Mouse (Mus musculus): ENCODE data around the gene Ropn1l. TPM values are rescaled to one million over a fixed set of nuclear protein-coding genes. Genes with fewer than 3 reads are reported as not detected.

Ropn1l gene
- polyA plus RNA-seq, 1 experiment from 2014 or later = 3.3 TPM

- peaks cover 9% of the 10 kb centered on the region; the same call in 1 of the 2 replicates for H3K4me1 ChIP-seq (ENCODE audit: control insufficient read depth, insufficient read depth, low read length)
- H3K36me3 ChIP-seq (ENCODE audit: control insufficient read depth, insufficient read depth, low read length) = no peaks in the 10 kb centered on the region
- no peak overlapping the region for H3K4me3 ChIP-seq (ENCODE audit: low read depth, low read length)
- H3K9me3 ChIP-seq (replicated peaks; ENCODE audit: control insufficient read depth, low read length) = no peaks in the 10 kb centered on the region
- H3K9ac ChIP-seq (ENCODE audit: low read depth, low read length) = no peak overlapping the region
- H3K27me3 ChIP-seq (ENCODE audit: control insufficient read depth, insufficient read depth, low read length) = no peaks in the 10 kb centered on the region
- peak; percentile 62; the same call in 1 of the 2 replicates for ATAC-seq (replicated peaks; ENCODE audit: insufficient number of reproducible peaks, low FRiP score, low TSS enrichment)
- WGBS (ENCODE audit: insufficient replicate concordance) = 19% methylated on average over 7 of the region's 7 CpGs
- H3K4me2 ChIP-seq = peak overlapping the region; percentile 47
- H3K27ac ChIP-seq (ENCODE audit: low read depth, low read length) = peak overlapping the region; percentile 80
Observed at GRCm38 (mm10) chr15:31422649-31423369, 30.7 kb downstream of the Ropn1l start.

DNA sequence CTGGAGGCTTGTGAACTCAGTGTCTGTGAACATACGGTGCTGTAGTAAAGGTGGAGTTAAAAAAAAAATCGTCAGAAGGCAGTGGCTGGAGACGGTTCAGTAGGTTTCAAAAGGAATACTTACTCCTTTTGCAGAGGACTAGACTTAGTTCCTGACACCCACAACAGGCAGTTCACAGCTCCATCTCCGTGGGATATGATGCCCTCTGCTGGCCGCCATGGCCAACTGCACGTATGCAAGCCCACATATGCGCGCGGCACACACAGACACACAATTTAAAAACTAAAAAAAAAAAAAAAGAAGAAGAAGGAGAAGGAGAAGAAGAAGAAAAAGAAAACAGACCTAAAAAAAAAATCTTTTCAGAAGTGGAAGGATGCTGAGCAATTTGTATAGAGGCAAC is 34.5 kb downstream of the Ropn1l start:
- ATAC-seq (replicated peaks; ENCODE audit: insufficient number of reproducible peaks, low FRiP score, low TSS enrichment) = no peak
- 30% methylated on average over 9 of the region's 9 CpGs for WGBS (ENCODE audit: insufficient replicate concordance)
- H3K4me2 ChIP-seq = no peak overlapping the region

GRCm38 (mm10) chr15:31418686-31419024 is 34.9 kb downstream of the Ropn1l start:
- WGBS (ENCODE audit: insufficient replicate concordance) = 10% methylated on average over 7 of the region's 7 CpGs
- Histone ChIP-seq H3K27ac (ENCODE audit: low read depth, low read length) (no peak overlapping the region), H3K36me3 (ENCODE audit: control insufficient read depth, insufficient read depth, low read length) (no peaks in the 10 kb centered on the region), H3K4me2 (peak overlapping the region; percentile 48), H3K9ac (ENCODE audit: low read depth, low read length) (no peak overlapping the region), H3K9me3 (replicated peaks; ENCODE audit: control insufficient read depth, low read length) (no peaks in the 10 kb centered on the region), H3K27me3 (ENCODE audit: control insufficient read depth, insufficient read depth, low read length) (no peaks in the 10 kb centered on the region), H3K4me1 (ENCODE audit: control insufficient read depth, insufficient read depth, low read length) (peaks cover 9% of the 10 kb centered on the region; the same call in 1 of the 2 replicates), H3K4me3 (ENCODE audit: low read depth, low read length) (no peak overlapping the region)
- ATAC-seq (replicated peaks; ENCODE audit: insufficient number of reproducible peaks, low FRiP score, low TSS enrichment) = no peak

More for the DNA sequence above, 34.5 kb downstream of the Ropn1l start:
- H3K4me1 ChIP-seq (ENCODE audit: control insufficient read depth, insufficient read depth, low read length) = peaks cover 9% of the 10 kb centered on the region; the same call in 1 of the 2 replicates
- no peaks in the 10 kb centered on the region for H3K27me3 ChIP-seq (ENCODE audit: control insufficient read depth, insufficient read depth, low read length)
- H3K4me3 ChIP-seq (ENCODE audit: low read depth, low read length) = no peak overlapping the region
- H3K9ac ChIP-seq (ENCODE audit: low read depth, low read length) = no peak overlapping the region
- H3K36me3 ChIP-seq (ENCODE audit: control insufficient read depth, insufficient read depth, low read length) = no peaks in the 10 kb centered on the region
- H3K9me3 ChIP-seq (replicated peaks; ENCODE audit: control insufficient read depth, low read length) = no peaks in the 10 kb centered on the region
- H3K27ac ChIP-seq (ENCODE audit: low read depth, low read length) = no peak overlapping the region

DNA sequence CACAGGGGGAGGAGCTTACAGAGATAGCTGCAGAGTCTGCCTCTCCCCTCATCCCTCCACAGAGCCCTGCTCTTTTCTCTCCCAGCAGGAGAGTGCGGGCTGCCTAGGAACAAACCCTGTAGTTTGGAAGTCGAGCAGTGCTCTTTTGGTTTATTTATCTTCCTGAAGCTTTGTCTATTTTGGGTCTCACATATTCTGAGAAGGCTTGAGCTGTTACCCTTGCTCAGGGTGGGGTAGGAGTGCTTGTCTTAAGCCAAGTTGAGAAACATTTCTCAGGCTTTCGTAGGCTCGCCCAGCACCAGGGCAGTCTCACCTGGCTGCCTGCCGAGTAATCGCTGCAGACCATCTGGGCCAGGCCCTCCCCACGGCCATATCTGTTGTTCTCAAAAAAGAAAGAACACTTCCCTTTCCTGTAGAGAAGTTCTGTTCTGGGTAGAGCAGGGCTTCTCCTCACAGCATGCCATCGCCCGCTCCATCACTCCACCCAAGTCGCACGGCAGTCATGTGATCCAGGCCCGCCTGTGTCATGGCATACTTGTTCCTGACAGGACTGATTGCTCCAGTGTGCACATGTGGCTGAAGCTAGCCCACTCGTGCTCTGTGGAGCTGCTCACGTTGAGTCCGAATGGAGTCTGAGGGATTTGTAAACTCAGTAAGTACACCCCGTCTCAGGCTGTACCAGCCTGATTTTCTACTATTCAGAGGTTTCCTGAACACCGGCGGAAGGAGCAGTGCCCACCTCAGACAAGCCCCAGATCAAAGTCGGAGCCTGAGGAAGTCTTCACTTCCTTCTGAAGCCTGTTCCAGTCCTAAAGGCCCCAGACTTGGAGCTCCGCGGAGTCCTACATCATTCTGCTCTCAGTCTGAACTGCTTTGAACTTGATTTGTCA is 35.5 kb downstream of the Ropn1l start:
- peak; percentile 55; the same call in 1 of the 2 replicates for ATAC-seq (replicated peaks; ENCODE audit: insufficient number of reproducible peaks, low FRiP score, low TSS enrichment)
- Histone ChIP-seq H3K27ac (ENCODE audit: low read depth, low read length) (no peak overlapping the region), H3K27me3 (ENCODE audit: control insufficient read depth, insufficient read depth, low read length) (no peaks in the 10 kb centered on the region), H3K9ac (ENCODE audit: low read depth, low read length) (peak overlapping the region; percentile 28; the same call in 1 of the 2 replicates), H3K9me3 (replicated peaks; ENCODE audit: control insufficient read depth, low read length) (no peaks in the 10 kb centered on the region), H3K4me3 (ENCODE audit: low read depth, low read length) (peak overlapping the region; percentile 12; the same call in 1 of the 2 replicates), H3K4me2 (peak overlapping the region; percentile 48), H3K4me1 (ENCODE audit: control insufficient read depth, insufficient read depth, low read length) (peaks cover 10% of the 10 kb centered on the region; the same call in 1 of the 2 replicates), H3K36me3 (ENCODE audit: control insufficient read depth, insufficient read depth, low read length) (no peaks in the 10 kb centered on the region)
- WGBS (ENCODE audit: insufficient replicate concordance) = 32% methylated on average over 21 of the region's 21 CpGs

GRCm38 (mm10) chr15:31417409-31417795 is 36.1 kb downstream of the Ropn1l start:
- Histone ChIP-seq H3K27me3 (ENCODE audit: control insufficient read depth, insufficient read depth, low read length) (no peaks in the 10 kb centered on the region), H3K4me2 (no peak overlapping the region), H3K27ac (ENCODE audit: low read depth, low read length) (no peak overlapping the region), H3K4me1 (ENCODE audit: control insufficient read depth, insufficient read depth, low read length) (peaks cover 9% of the 10 kb centered on the region; the same call in 1 of the 2 replicates), H3K36me3 (ENCODE audit: control insufficient read depth, insufficient read depth, low read length) (no peaks in the 10 kb centered on the region), H3K4me3 (ENCODE audit: low read depth, low read length) (no peak overlapping the region), H3K9me3 (replicated peaks; ENCODE audit: control insufficient read depth, low read length) (no peaks in the 10 kb centered on the region), H3K9ac (ENCODE audit: low read depth, low read length) (no peak overlapping the region)
- no peak for ATAC-seq (replicated peaks; ENCODE audit: insufficient number of reproducible peaks, low FRiP score, low TSS enrichment)
- WGBS (ENCODE audit: insufficient replicate concordance) = 44% methylated on average over 6 of the region's 6 CpGs

GRCm38 (mm10) chr15:31415181-31415580 is 38.4 kb downstream of the Ropn1l start:
- no peaks in the 10 kb centered on the region for H3K27me3 ChIP-seq (ENCODE audit: control insufficient read depth, insufficient read depth, low read length)
- H3K4me2 ChIP-seq = no peak overlapping the region
- no peak for ATAC-seq (replicated peaks; ENCODE audit: insufficient number of reproducible peaks, low FRiP score, low TSS enrichment)
- H3K4me3 ChIP-seq (ENCODE audit: low read depth, low read length) = no peak overlapping the region
- H3K4me1 ChIP-seq (ENCODE audit: control insufficient read depth, insufficient read depth, low read length) = peaks cover 9% of the 10 kb centered on the region; the same call in 1 of the 2 replicates
- no peaks in the 10 kb centered on the region for H3K36me3 ChIP-seq (ENCODE audit: control insufficient read depth, insufficient read depth, low read length)
- WGBS (ENCODE audit: insufficient replicate concordance) = 47% methylated on average over 4 of the region's 4 CpGs
- H3K9ac ChIP-seq (ENCODE audit: low read depth, low read length) = no peak overlapping the region
- no peaks in the 10 kb centered on the region for H3K9me3 ChIP-seq (replicated peaks; ENCODE audit: control insufficient read depth, low read length)
- H3K27ac ChIP-seq (ENCODE audit: low read depth, low read length) = no peak overlapping the region

GRCm38 (mm10) chr15:31414179-31414898 is 39.2 kb downstream of the Ropn1l start:
- Histone ChIP-seq H3K36me3 (ENCODE audit: control insufficient read depth, insufficient read depth, low read length) (no peaks in the 10 kb centered on the region), H3K9me3 (replicated peaks; ENCODE audit: control insufficient read depth, low read length) (no peaks in the 10 kb centered on the region), H3K4me1 (ENCODE audit: control insufficient read depth, insufficient read depth, low read length) (peaks cover 9% of the 10 kb centered on the region; the same call in 1 of the 2 replicates), H3K27me3 (ENCODE audit: control insufficient read depth, insufficient read depth, low read length) (no peaks in the 10 kb centered on the region), H3K27ac (ENCODE audit: low read depth, low read length) (no peak overlapping the region), H3K4me3 (ENCODE audit: low read depth, low read length) (no peak overlapping the region), H3K9ac (ENCODE audit: low read depth, low read length) (no peak overlapping the region), H3K4me2 (no peak overlapping the region)
- 52% methylated on average over 6 of the region's 6 CpGs for WGBS (ENCODE audit: insufficient replicate concordance)
- no peak for ATAC-seq (replicated peaks; ENCODE audit: insufficient number of reproducible peaks, low FRiP score, low TSS enrichment)

GRCm38 (mm10) chr15:31413662-31414061 is 39.9 kb downstream of the Ropn1l start:
- Histone ChIP-seq H3K27me3 (ENCODE audit: control insufficient read depth, insufficient read depth, low read length) (no peaks in the 10 kb centered on the region), H3K4me1 (ENCODE audit: control insufficient read depth, insufficient read depth, low read length) (peaks cover 9% of the 10 kb centered on the region; the same call in 1 of the 2 replicates), H3K27ac (ENCODE audit: low read depth, low read length) (no peak overlapping the region), H3K9ac (ENCODE audit: low read depth, low read length) (no peak overlapping the region), H3K36me3 (ENCODE audit: control insufficient read depth, insufficient read depth, low read length) (no peaks in the 10 kb centered on the region), H3K4me3 (ENCODE audit: low read depth, low read length) (no peak overlapping the region), H3K9me3 (replicated peaks; ENCODE audit: control insufficient read depth, low read length) (no peaks in the 10 kb centered on the region), H3K4me2 (no peak overlapping the region)
- 89% methylated on average over 6 of the region's 6 CpGs for WGBS (ENCODE audit: insufficient replicate concordance)
- no peak for ATAC-seq (replicated peaks; ENCODE audit: insufficient number of reproducible peaks, low FRiP score, low TSS enrichment)

Data from heart, embryonic 11.5 days (tissue).